Mouse (Mus musculus) adrenal gland, postnatal 10 days (tissue): Measurements from ENCODE around the gene Hdac9. TPM values are rescaled to one million over a fixed set of nuclear protein-coding genes. Genes with fewer than 3 reads are reported as not detected.
A peak's percentile ranks its signal among the peaks of the same experiment; 100 is the strongest.

Experiments
- DNase-seq: peaks from one replicate; pipeline ENCODE4 v3.0.0; 2021; ENCODE audit warnings: mixed read lengths
- total RNA-seq, 2 experiments: library from RNA; stranded (reverse); gene quantifications; 2 replicates each; pipeline ENCODE4 v1.2.3; 2021

Hdac9 gene
- total RNA-seq, 2 experiments from 2014 or later, result 3.5 to 4.1 TPM

GRCm38 (mm10) chr12:34218561-34218960 is 698.3 kb downstream of the Hdac9 start:
- no peak for DNase-seq

GRCm38 (mm10) chr12:34215023-34216020 is 701.6 kb downstream of the Hdac9 start:
- no peak for DNase-seq

- DNase-seq, result no peak
Measured at GRCm38 (mm10) chr12:34212162-34212561, 704.7 kb downstream of the Hdac9 start.

- peak; percentile 6 for DNase-seq
Measured at GRCm38 (mm10) chr12:34201471-34201870, 715.4 kb downstream of the Hdac9 start.

GRCm38 (mm10) chr12:34200030-34200446 is 716.9 kb downstream of the Hdac9 start:
- no peak for DNase-seq

- DNase-seq, result no peak
Measured at GRCm38 (mm10) chr12:34195155-34195828, 721.6 kb downstream of the Hdac9 start.

GRCm38 (mm10) chr12:34194116-34194515 is 722.8 kb downstream of the Hdac9 start:
- no peak for DNase-seq

- DNase-seq, result no peak
Measured at GRCm38 (mm10) chr12:34191246-34191645, 725.6 kb downstream of the Hdac9 start.

- DNase-seq, result no peak
Measured at GRCm38 (mm10) chr12:34178931-34179330, 738.0 kb downstream of the Hdac9 start.

- no peak for DNase-seq
Measured at GRCm38 (mm10) chr12:34176790-34177189, 740.1 kb downstream of the Hdac9 start.

GRCm38 (mm10) chr12:34173036-34173435 is 743.9 kb downstream of the Hdac9 start:
- DNase-seq, result no peak

GRCm38 (mm10) chr12:34170601-34171000 is 746.3 kb downstream of the Hdac9 start:
- no peak for DNase-seq

- DNase-seq, result no peak
Measured at GRCm38 (mm10) chr12:34165674-34166073, 751.2 kb downstream of the Hdac9 start.

- no peak for DNase-seq
Measured at GRCm38 (mm10) chr12:34156301-34156700, 760.6 kb downstream of the Hdac9 start.

- peak; percentile 6 for DNase-seq
Measured at GRCm38 (mm10) chr12:34155740-34156139, 761.2 kb downstream of the Hdac9 start.

GRCm38 (mm10) chr12:34154757-34155156 is 762.1 kb downstream of the Hdac9 start:
- no peak for DNase-seq

- no peak for DNase-seq
Measured at GRCm38 (mm10) chr12:34151336-34151735, 765.6 kb downstream of the Hdac9 start.

GRCm38 (mm10) chr12:34142743-34143142 is 774.2 kb downstream of the Hdac9 start:
- no peak for DNase-seq

GRCm38 (mm10) chr12:34113336-34113735 is 803.6 kb downstream of the Hdac9 start:
- no peak for DNase-seq

- no peak for DNase-seq
Measured at GRCm38 (mm10) chr12:34092953-34093352, 823.9 kb downstream of the Hdac9 start.

GRCm38 (mm10) chr12:34091851-34092250 is 825.0 kb downstream of the Hdac9 start:
- no peak for DNase-seq

GRCm38 (mm10) chr12:34087292-34087942 is 829.5 kb downstream of the Hdac9 start:
- no peak for DNase-seq

GRCm38 (mm10) chr12:34076981-34077380 is 839.9 kb downstream of the Hdac9 start:
- DNase-seq, result no peak
